ENCODE assay signal across 8 mouse cellular contexts in the genomic region with DNA sequence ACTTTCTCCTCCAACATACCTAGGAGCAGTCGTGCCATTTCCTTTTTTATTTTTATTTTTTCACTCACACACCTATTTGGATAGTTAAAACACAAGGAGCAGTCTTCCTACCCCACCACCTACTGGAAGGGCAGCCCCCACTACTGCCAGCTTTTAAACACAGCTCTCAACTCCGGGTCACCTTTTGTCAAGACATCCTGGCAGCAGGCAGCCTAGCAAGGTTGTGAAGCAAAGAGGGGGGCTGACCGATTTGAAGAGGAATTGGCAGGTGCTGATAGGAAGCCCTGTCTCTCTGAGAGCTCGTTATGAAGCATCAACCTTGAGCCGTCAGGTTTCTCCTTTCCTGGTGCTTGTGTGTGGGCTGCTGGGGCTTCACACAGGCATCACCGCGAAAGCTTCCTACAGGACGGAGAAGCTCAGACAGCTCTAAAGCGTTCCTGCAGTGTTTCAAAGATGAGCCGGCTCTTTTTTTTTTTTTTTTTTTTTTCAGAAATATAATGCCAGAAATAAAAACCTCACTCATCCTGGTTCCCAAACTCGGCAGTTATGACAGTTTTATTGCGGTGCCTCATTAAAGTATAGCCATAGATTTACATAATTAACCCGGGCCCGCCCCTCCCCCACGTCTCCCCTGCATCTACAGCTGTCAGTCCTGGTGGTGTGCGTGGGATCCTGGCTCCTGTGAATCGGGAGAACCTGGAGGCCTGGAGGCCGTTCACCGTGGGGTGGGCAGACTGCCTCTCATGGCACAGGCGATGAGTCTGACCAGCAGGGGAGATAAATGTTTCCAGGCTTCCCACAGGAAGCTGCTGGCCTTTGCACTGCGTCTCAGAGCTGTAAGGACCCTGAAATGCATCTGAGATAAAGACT.
DNase-seq lines count a peak whose midpoint lies in the region; ATAC-seq and TF ChIP-seq lines count a peak whose summit lies in the region.

No protein-coding gene starts in this region.

- no peak for TF ChIP-seq CTCF in lung, postnatal 0 days (IDR thresholded peaks at IDR 0.05)

- ATAC-seq in lung, embryonic 16.5 days (ENCODE audit: low read depth) = no peak
- ATAC-seq in lung, postnatal 0 days = no peak
- no peak for ATAC-seq in monocyte, adult 5-6 weeks (replicated peaks; ENCODE audit: insufficient number of reproducible peaks, low FRiP score, low TSS enrichment, poor library complexity, severe bottlenecking)

- DNase-seq in embryo, embryonic 11 days = peak; percentile 36
- DNase-seq in embryo, embryonic 9.5 days (ENCODE audit: extremely low spot score) = no peak
- no peak for DNase-seq in lung, postnatal 0 days (ENCODE audit: low spot score)
- peak; percentile 7 for DNase-seq in left cerebral cortex, adult 11 months (ENCODE audit: low spot score)
- DNase-seq in retina, postnatal 7 days (ENCODE audit: low read depth, low spot score) = peak; percentile 5
- no peak for DNase-seq in urinary bladder, adult 18-20 months (ENCODE audit: low spot score in 2 of 2)

- no peak overlapping the region for H3K27ac ChIP-seq in lung, embryonic 16.5 days (ENCODE audit: low read length)
- H3K27ac ChIP-seq in lung, postnatal 0 days (ENCODE audit: low read length) = no peak overlapping the region

- H3K4me3 ChIP-seq in lung, embryonic 16.5 days (ENCODE audit: low read length) = no peak overlapping the region
- H3K4me3 ChIP-seq in lung, postnatal 0 days (ENCODE audit: low read depth, low read length) = no peak overlapping the region

- no peaks in the 10 kb centered on the region for H3K27me3 ChIP-seq in lung, embryonic 16.5 days (ENCODE audit: control insufficient read depth, insufficient read depth, low read depth, low read length)
- H3K27me3 ChIP-seq in lung, postnatal 0 days (replicated peaks; ENCODE audit: insufficient read depth, low read length) = no peaks in the 10 kb centered on the region

- peaks cover 20% of the 10 kb centered on the region for H3K9me3 ChIP-seq in lung, embryonic 16.5 days (ENCODE audit: control insufficient read depth, low read length)
- peaks cover 4% of the 10 kb centered on the region for H3K9me3 ChIP-seq in lung, postnatal 0 days (ENCODE audit: low read length)

- no peak overlapping the region for H3K9ac ChIP-seq in lung, embryonic 16.5 days (ENCODE audit: low read length)
- H3K9ac ChIP-seq in lung, postnatal 0 days (replicated peaks; ENCODE audit: low read depth) = no peak overlapping the region

- no peaks in the 10 kb centered on the region for H3K4me1 ChIP-seq in lung, embryonic 16.5 days (replicated peaks; ENCODE audit: control insufficient read depth, insufficient read depth, low read length)
- no peaks in the 10 kb centered on the region for H3K4me1 ChIP-seq in lung, postnatal 0 days (ENCODE audit: insufficient read depth, low read depth, low read length)

- 32% methylated on average over 21 of the region's 21 CpGs for WGBS in lung, embryonic 16.5 days
- 32% methylated on average over 21 of the region's 21 CpGs for WGBS in lung, postnatal 0 days

- 0 out of 2 replicates have a peak overlapping the region, but pooled peaks have one; percentile 13 for H3K4me2 ChIP-seq in lung, embryonic 16.5 days (ENCODE audit: low read depth, low read length)
- no peak overlapping the region for H3K4me2 ChIP-seq in lung, postnatal 0 days (replicated peaks; ENCODE audit: low read depth, low read length)

- no peak for TF ChIP-seq EP300 in lung, postnatal 0 days (IDR thresholded peaks at IDR 0.05)

- no peaks in the 10 kb centered on the region for H3K36me3 ChIP-seq in lung, embryonic 16.5 days (ENCODE audit: control insufficient read depth, insufficient read depth, low read length)
- H3K36me3 ChIP-seq in lung, postnatal 0 days (ENCODE audit: insufficient read depth, low read length) = no peaks in the 10 kb centered on the region

Comparison
In these comparisons a context has a peak if more than half of its experiments do, and no peak if none do; other contexts are left out.
1. DNase-seq: peak in embryo, embryonic 11 days (single experiment), left cerebral cortex, adult 11 months (single experiment) and retina, postnatal 7 days (single experiment); none in embryo, embryonic 9.5 days (single experiment), lung, postnatal 0 days (single experiment) and urinary bladder, adult 18-20 months (0 of 2).